Mouse (Mus musculus) CH12.LX (cell line): ENCODE data around the gene Csdc2. TPM values are rescaled to one million over a fixed set of nuclear protein-coding genes. Genes with fewer than 3 reads are reported as not detected.
A peak's percentile ranks its signal among the peaks of the same experiment; 100 is the strongest.

Source experiments
- DNase-seq: peaks from one replicate; pipeline ENCODE4 v3.0.0-alpha.2; 2013; ENCODE audit errors: extremely low read depth
- H3K27ac ChIP-seq: 2 replicates; pipeline ENCODE4 v1.5.1; 2012; ENCODE audit warnings: low read depth, mild to moderate bottlenecking, control low read depth, moderate library complexity; ENCODE audit not compliant: insufficient read depth
- H3K27me3 ChIP-seq: replicated peaks from 2 replicates; pipeline ENCODE3; 2012; ENCODE audit warnings: inconsistent platforms
- H3K36me3 ChIP-seq, 2 experiments: replicated peaks in 1 of 2; 2 replicates each; pipeline versions ENCODE3 to v1.6.1; 2012; ENCODE audit warnings: inconsistent platforms in 1 of 2, low read length in 1 of 2, mild to moderate bottlenecking in 1 of 2, mixed read lengths in 1 of 2, moderate library complexity in 1 of 2; ENCODE audit not compliant: control insufficient read depth in 1 of 2, insufficient read depth in 1 of 2
- H3K4me1 ChIP-seq, 2 experiments: 2 replicates each; pipeline ENCODE4 v1.6.1; 2012; ENCODE audit warnings: inconsistent platforms in 1 of 2, moderate library complexity in 1 of 2; ENCODE audit not compliant: insufficient read depth in 2 of 2, control insufficient read depth in 1 of 2
- H3K4me2 ChIP-seq: 2 replicates; pipeline ENCODE4 v1.6.1; 2012; ENCODE audit warnings: low read depth, mild to moderate bottlenecking, control low read depth; ENCODE audit not compliant: poor library complexity, insufficient read depth, severe bottlenecking
- H3K4me3 ChIP-seq, 3 experiments: fragments of 150-350 bp in 1 of 3; sonication (generic) in 1 of 3; replicated peaks in 1 of 3; 2 replicates each; pipeline versions ENCODE3 to v1.5.1; 2011 to 2012; ENCODE audit warnings: low read depth in 2 of 3, low read length in 2 of 3, mild to moderate bottlenecking in 2 of 3, moderate library complexity in 2 of 3, control low read depth in 1 of 3, improper control_type of control experiment in 1 of 3, inconsistent platforms in 1 of 3, mixed read lengths in 1 of 3; ENCODE audit not compliant: poor library complexity in 1 of 3
- H3K79me2 ChIP-seq: replicated peaks from 2 replicates; pipeline ENCODE4 v1.6.1; 2012; ENCODE audit warnings: mild to moderate bottlenecking, moderate library complexity; ENCODE audit not compliant: control insufficient read depth, poor library complexity, insufficient read depth, severe bottlenecking; ENCODE audit errors: extremely low read depth
- H3K9ac ChIP-seq: 2 replicates; pipeline ENCODE4 v1.6.1; 2012; ENCODE audit warnings: low read depth, mild to moderate bottlenecking, control low read depth, moderate library complexity; ENCODE audit not compliant: insufficient read depth
- H3K9me3 ChIP-seq: replicated peaks from 2 replicates; pipeline ENCODE3; 2012; ENCODE audit warnings: low read length, inconsistent platforms, mixed read lengths
- CTCF ChIP-seq, 2 experiments: IDR thresholded peaks in 1 of 2; conservative IDR thresholded peaks in 1 of 2; 2 replicates each; pipeline ENCODE4 v1.5.1; 2011 to 2012; ENCODE audit warnings: low read depth in 2 of 2, low read length in 2 of 2, improper control_type of control experiment in 1 of 2, inconsistent platforms in 1 of 2, mild to moderate bottlenecking in 1 of 2, moderate library complexity in 1 of 2
- ELF1 ChIP-seq: IDR thresholded peaks from 2 replicates; pipeline ENCODE4 v1.6.1; 2014; ENCODE audit warnings: low read depth, mild to moderate bottlenecking, inconsistent platforms, low read length, improper control_type of control experiment
- EP300 ChIP-seq: IDR thresholded peaks from 2 replicates; pipeline ENCODE4 v1.6.1; 2011; ENCODE audit warnings: low read length, improper control_type of control experiment
- ETS1 ChIP-seq: conservative IDR thresholded peaks from 2 replicates; pipeline ENCODE4 v1.6.1; 2012; ENCODE audit warnings: low read depth, mild to moderate bottlenecking, inconsistent platforms, low read length, improper control_type of control experiment, moderate library complexity
- JUN ChIP-seq: IDR thresholded peaks from 2 replicates; pipeline ENCODE4 v1.6.1; 2011; ENCODE audit warnings: low read depth, mild to moderate bottlenecking, low read length, improper control_type of control experiment, moderate library complexity; ENCODE audit not compliant: insufficient read depth
- MAFK ChIP-seq: IDR thresholded peaks from 2 replicates; pipeline ENCODE4 v1.6.1; 2011; ENCODE audit warnings: low read length, improper control_type of control experiment; ENCODE audit not compliant: insufficient replicate concordance
- MAX ChIP-seq: IDR thresholded peaks from 2 replicates; pipeline ENCODE4 v1.6.1; 2011; ENCODE audit warnings: low read length, improper control_type of control experiment
- MAZ ChIP-seq: IDR thresholded peaks from 2 replicates; pipeline ENCODE4 v1.6.1; 2012; ENCODE audit warnings: low read depth, mild to moderate bottlenecking, inconsistent platforms, low read length, improper control_type of control experiment, moderate library complexity
- RAD21 ChIP-seq: IDR thresholded peaks from 2 replicates; pipeline ENCODE4 v1.6.1; 2011; ENCODE audit warnings: low read depth, mild to moderate bottlenecking, low read length, improper control_type of control experiment, moderate library complexity
- SMC3 ChIP-seq: IDR thresholded peaks from 2 replicates; pipeline ENCODE4 v1.6.1; 2011; ENCODE audit warnings: low read depth, low read length, improper control_type of control experiment
- TBP ChIP-seq: conservative IDR thresholded peaks from 2 replicates; pipeline ENCODE4 v1.6.1; 2011; ENCODE audit warnings: low read depth, low read length, improper control_type of control experiment
- ZC3H11A ChIP-seq: IDR thresholded peaks from 2 replicates; pipeline ENCODE4 v1.6.1; 2012; ENCODE audit warnings: low read depth, mild to moderate bottlenecking, inconsistent platforms, low read length, improper control_type of control experiment
- dilution Hi-C: fragments of 300-500 bp; cut with MboI; formaldehyde crosslinking; loops from 2 replicates; pipeline ENCODE4 v1.14.3; 2020; ENCODE audit warnings: low sequenced_read_pairs; ENCODE audit not compliant: extremely low pct_unique_long_range_greater_than_20kb, extremely low pct_ligation_motif_present
- in situ Hi-C: fragments of 300-500 bp; cut with MboI; formaldehyde crosslinking; loops from 3 replicates; pipeline ENCODE4 v1.14.3; 2019; ENCODE audit warnings: low sequenced_read_pairs, low pct_ligation_motif_present, low pct_unique_long_range_greater_than_20kb, mixed read lengths
- polyA plus RNA-seq: library from polyadenylated mRNA; unstranded; fragments of >175 nt; gene quantifications from 2 replicates; pipeline ENCODE4 v1.2.1, GENCODE M21; 2012; ENCODE audit warnings: low read depth; ENCODE audit not compliant: insufficient read length
- total RNA-seq, 2 experiments: library from RNA; depleted of rRNA; stranded (reverse); fragments of 300-350 nt in 1 of 2; fragments of >200 nt in 1 of 2; gene quantifications; 2 replicates each; pipeline ENCODE4 v1.2.3; 2012 to 2014

Gene Csdc2
- total and polyA plus RNA-seq, 3 experiments, result 0.08 to 0.43 TPM; not detected in 1

DNA sequence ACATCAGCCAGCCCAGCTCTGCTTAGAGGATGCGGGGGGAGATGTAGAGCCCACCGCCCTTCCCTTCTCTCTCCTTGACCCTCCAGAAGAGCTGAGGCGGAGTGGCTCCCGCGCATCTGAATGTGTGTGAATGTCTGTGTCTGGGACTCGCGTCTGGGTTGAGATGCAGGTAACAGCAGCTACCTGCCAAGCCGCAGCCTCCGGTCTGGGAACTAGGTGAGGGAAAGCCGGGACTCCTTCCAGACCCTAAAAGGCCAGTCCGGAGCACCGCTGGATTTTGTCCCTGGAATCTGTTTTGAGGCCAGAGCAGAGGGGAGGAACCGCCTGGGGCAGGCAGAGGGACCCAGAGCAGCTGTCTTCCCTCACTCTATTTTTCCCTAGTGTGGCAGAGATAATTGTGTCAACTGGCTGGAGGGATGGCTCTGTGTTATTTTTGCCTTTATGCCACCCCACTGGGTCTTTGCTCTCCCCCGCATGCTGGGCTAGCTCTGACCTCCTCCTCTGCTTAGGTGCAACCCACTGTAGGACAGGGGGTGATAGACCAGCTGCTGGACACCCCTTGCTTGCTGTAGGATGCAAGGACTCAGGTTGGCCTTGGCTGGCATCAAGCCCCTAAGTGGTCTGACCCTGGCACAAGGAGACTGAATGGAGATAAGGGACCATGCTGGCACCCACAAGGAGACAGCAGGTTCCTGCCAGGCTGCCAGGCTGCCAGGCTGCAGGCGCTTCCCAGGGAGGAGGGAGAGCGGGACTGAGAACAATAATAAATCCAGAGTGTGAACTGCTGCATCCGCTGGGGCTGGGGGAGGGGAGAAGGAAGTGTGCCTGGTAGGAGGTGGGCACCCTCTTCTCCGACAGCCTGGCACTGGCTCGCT lies 776 bp downstream of the Csdc2 start:
- DNase-seq, result no peak
- H3K27ac ChIP-seq, result no peak overlapping the region
- H3K4me1 ChIP-seq, result peaks cover 20 to 60% of the 10 kb centered on the region in 2 experiments
- no peaks in the 10 kb centered on the region for H3K9me3 ChIP-seq
- no peak overlapping the region for H3K4me3 ChIP-seq
- dilution Hi-C loops (no loop called here), in situ Hi-C loops (no loop called here)
- H3K36me3 ChIP-seq, result no peaks in the 10 kb centered on the region
- H3K4me2 ChIP-seq, result no peak overlapping the region
- TF ChIP-seq ETS1 (no peak), TBP (no peak), CTCF (conservative IDR thresholded peaks at IDR 0.05 in 1 of 2, IDR thresholded peaks at IDR 0.05 in 1 of 2; ENCODE audit: low read depth in 2 of 2, low read length in 2 of 2) (no peak), ELF1 (no peak), MAX (no peak), MAFK (no peak)
- H3K79me2 ChIP-seq, result no peaks in the 10 kb centered on the region
- H3K9ac ChIP-seq, result no peak overlapping the region
- no peaks in the 10 kb centered on the region for H3K27me3 ChIP-seq

DNA sequence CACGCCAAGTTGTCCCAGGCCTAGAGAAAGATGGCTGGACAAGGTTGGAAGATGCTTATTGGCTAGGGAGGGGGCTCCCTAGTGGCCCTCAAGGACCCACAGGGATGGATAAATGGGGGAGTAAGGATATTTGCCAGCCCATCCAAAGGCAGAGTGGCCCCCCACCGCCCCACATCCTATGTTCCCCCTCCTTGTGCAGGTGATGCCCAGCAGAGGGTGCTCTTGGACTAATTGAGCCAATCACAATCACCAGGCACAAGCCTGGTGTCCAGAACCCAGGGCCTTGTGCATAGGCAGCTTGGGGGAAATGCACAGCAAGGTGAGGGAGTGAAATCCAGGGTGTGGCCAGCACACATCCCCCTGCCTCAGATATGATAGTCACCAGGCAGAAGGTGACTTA lies 1.7 kb downstream of the Csdc2 start:
- in situ Hi-C loops, result no loop called here
- Histone ChIP-seq H3K27me3 (no peaks in the 10 kb centered on the region), H3K79me2 (no peaks in the 10 kb centered on the region), H3K4me1 (peaks cover 16 to 57% of the 10 kb centered on the region in 2 experiments), H3K27ac (no peak overlapping the region), H3K9ac (no peak overlapping the region), H3K36me3 (no peaks in the 10 kb centered on the region), H3K4me2 (no peak overlapping the region), H3K4me3 (no peak overlapping the region), H3K9me3 (no peaks in the 10 kb centered on the region)
- TF ChIP-seq EP300 (no peak), CTCF (conservative IDR thresholded peaks at IDR 0.05 in 1 of 2, IDR thresholded peaks at IDR 0.05 in 1 of 2; ENCODE audit: low read depth in 2 of 2, low read length in 2 of 2) (peak; percentile 20 to 88; a peak in 3 of 4 replicates), MAZ (peak; percentile 68; the same call in 1 of the 2 replicates), RAD21 (peak; percentile 86), ZC3H11A (peak; percentile 50), SMC3 (peak; percentile 89), JUN (no peak)
- DNase-seq, result peak; percentile 62
- dilution Hi-C loops, result no loop called here
